Mouse (Mus musculus) yolk sac, embryonic 10.5 days (tissue): ENCODE measurements around the gene Wfdc11.
"Not testable (repeated sequence)": the region's sequence is repeated elsewhere in the genome, so short reads cannot be mapped to it uniquely, and the experiment has no call there.

Experiments used
- DNase-seq: peaks from one replicate; pipeline ENCODE4 v3.0.0-alpha.2; 2017; ENCODE audit warnings: low spot score

Gene Wfdc11

DNA sequence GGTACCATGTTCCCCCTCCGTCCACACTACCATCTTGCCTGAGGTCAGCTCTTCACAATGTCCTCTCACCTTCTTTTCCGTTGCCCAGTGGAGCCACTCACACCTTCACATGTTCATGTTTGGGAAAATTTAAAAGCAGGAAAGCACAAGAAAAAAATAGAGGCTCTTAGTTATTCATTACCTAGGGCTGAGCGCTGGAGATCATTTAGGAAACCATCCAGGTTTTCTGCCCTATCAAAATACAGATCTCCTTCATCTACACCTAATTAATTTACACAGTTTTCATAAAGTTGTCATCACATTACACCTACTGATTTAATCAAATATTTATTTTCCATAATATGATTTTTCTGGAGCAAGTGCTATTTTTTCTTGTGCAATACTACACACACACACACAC lies 35.2 kb downstream of the Wfdc11 start, which contains the start of gene Wfdc16:
Gene Wfdc16, minus strand, starts transcription at position 101 of the 400 bp plus-strand sequence.
- DNase-seq = no peak

DNA sequence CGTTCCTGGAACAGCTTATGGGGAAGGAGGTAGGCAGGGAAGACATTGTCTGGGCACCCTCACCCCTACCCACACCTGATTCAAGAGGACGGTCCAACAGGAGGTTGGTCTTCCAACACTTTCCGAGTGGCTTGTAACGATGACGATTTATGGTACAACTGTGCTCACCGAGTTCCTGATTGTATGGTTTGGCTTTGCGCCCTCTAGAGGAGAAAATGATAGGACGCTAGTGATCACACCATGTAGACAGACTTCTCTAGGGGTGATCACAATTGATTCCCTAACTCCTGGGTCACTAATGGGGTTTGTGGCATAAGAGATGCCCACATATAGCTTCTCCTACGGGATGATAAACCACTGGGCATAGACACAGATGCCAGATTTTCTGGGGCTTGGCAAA lies 38.6 kb downstream of the Wfdc11 start:
- no peak for DNase-seq

DNA sequence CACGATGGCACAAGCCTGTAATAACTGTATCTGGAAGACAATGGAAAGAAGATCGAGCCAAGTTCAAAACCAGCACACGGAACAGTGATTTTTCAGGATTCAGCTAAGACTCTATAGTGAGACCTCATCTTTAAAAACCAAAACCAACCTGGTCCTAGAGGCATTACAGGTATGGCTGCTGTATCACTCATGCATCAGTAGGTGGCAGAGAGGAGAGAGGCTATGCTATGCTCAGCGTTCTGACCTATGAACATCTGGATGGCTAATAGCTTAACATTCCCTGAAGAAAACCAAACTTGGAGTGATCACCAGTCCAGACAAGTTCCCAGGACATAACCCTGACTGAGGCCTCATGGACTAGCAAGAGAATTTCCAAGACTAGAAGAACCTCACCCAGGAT lies 52.1 kb downstream of the Wfdc11 start:
- DNase-seq = no peak

DNA sequence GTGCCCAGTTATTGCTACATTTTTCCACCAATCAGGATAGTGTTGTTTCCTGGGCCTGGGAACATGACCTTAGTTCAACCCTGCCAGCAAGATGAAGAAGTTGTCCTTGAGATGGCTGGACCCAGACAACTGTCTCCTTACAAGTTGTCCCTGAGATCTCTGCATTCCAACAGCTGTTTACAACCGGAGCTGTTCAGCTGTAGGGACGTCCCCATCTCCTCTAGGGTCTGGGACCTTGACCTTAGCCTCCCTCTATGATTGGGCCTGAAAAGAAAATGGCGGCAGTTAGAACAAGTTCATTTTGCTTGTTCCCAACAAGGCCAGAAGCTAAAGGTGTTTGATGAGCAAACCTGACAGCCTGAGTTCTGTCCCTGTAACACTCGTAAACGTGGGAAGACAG lies 54.8 kb downstream of the Wfdc11 start:
- no peak for DNase-seq

DNA sequence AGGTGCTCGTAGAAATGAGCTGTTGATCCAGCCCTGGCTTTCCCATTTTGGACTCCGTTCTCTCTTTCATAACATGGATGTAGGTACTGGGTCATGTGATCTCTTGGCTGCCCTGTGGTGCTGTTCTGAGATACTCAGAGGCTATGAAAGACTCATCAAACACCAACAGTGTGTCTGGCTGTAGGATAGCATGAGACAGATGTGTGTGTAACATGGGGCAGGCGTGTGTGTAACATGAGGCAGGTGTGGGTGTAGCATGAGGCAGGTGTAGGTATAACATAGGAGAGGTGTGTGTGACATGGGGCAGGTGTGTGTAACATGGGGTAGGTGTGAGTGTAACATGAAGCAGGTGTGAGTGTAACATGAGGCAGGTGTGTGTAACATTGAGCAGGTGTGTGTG lies 58.5 kb downstream of the Wfdc11 start:
- DNase-seq = no peak

DNA sequence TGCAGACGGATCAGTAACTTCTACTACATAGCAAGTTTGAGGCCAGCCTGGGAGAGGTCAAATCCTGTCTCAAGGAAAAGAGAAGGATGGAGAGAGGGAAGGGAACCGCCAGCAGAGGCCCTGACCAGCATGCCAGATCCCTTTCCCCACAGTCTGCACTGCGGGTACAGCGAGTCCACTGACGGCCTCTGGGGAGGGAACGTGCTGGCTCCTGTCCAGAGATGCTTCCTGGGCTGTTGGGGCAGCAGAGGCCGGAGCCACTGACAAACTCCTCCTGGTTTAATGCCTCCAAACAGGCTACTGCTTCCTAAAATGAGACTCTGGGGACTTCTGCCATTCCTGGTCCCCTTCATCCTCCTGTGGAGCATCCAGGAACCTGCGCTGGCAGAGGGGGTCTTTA lies 60.4 kb downstream of the Wfdc11 start, which contains the start of the genes Wfdc6b and Wfdc8:
Gene Wfdc6b, plus strand, starts transcription at position 52 of the 400 bp plus-strand sequence.
Gene Wfdc8, minus strand, starts transcription at position 156 of the 400 bp plus-strand sequence.
- not testable (repeated sequence) for DNase-seq
